Mouse (Mus musculus) kidney, adult 2 months (tissue): ENCODE data around the gene Tmem94. TPM values are rescaled to one million over a fixed set of nuclear protein-coding genes. Genes with fewer than 3 reads are reported as not detected.

Experiments
- DNase-seq: peaks from one replicate; pipeline ENCODE4 v3.0.0; 2021
- H3K27ac ChIP-seq: fragments of 200-500 bp; 2 replicates; pipeline ENCODE4 v1.5.1; 2012; ENCODE audit warnings: low read depth, low read length, control low read depth, inconsistent platforms; ENCODE audit not compliant: insufficient read depth
- H3K27me3 ChIP-seq: fragments of 200-500 bp; replicated peaks from 2 replicates; pipeline ENCODE4 v1.6.1; 2012; ENCODE audit warnings: mild to moderate bottlenecking, moderate library complexity, low read length, inconsistent platforms; ENCODE audit not compliant: control insufficient read depth, insufficient read depth
- H3K36me3 ChIP-seq: fragments of 200-500 bp; 2 replicates; pipeline ENCODE4 v1.6.1; 2012; ENCODE audit warnings: mild to moderate bottlenecking, moderate library complexity, low read length, inconsistent platforms; ENCODE audit not compliant: control insufficient read depth, insufficient read depth
- H3K4me1 ChIP-seq: fragments of 200-500 bp; 2 replicates; pipeline ENCODE4 v1.6.1; 2011; ENCODE audit warnings: low read length; ENCODE audit not compliant: control insufficient read depth, insufficient read depth
- H3K4me3 ChIP-seq: fragments of 200-500 bp; 2 replicates; pipeline ENCODE4 v1.5.1; 2011; ENCODE audit warnings: mild to moderate bottlenecking, low read depth, low read length, control low read depth; ENCODE audit not compliant: insufficient read depth
- CTCF ChIP-seq: fragments of 200-500 bp; conservative IDR thresholded peaks from 2 replicates; pipeline ENCODE4 v1.5.1; 2011; ENCODE audit warnings: low read depth, mild to moderate bottlenecking, control low read depth, low read length, moderate library complexity, mixed read lengths; ENCODE audit not compliant: insufficient read depth, insufficient read length
- POLR2A ChIP-seq: fragments of 200-500 bp; IDR thresholded peaks from one replicate; pipeline ENCODE4 v1.6.1; 2011; ENCODE audit warnings: low read depth, low read length, control low read depth
- WGBS: fragments of 180-500 bp; shearing (Covaris S2); methylation state at CpG from one replicate; pipeline ENCODE4 v1.1.7; 2018; 5-methylcytosine and 5-hydroxymethylcytosine counted together
- polyA plus RNA-seq: library from polyadenylated mRNA; depleted of rRNA; stranded (reverse); fragments of >200 nt; gene quantifications from 2 replicates; pipeline ENCODE4 v1.2.3, GENCODE M21; 2012

The Tmem94 gene
- polyA plus RNA-seq, 1 experiment = 77.1 TPM

DNA sequence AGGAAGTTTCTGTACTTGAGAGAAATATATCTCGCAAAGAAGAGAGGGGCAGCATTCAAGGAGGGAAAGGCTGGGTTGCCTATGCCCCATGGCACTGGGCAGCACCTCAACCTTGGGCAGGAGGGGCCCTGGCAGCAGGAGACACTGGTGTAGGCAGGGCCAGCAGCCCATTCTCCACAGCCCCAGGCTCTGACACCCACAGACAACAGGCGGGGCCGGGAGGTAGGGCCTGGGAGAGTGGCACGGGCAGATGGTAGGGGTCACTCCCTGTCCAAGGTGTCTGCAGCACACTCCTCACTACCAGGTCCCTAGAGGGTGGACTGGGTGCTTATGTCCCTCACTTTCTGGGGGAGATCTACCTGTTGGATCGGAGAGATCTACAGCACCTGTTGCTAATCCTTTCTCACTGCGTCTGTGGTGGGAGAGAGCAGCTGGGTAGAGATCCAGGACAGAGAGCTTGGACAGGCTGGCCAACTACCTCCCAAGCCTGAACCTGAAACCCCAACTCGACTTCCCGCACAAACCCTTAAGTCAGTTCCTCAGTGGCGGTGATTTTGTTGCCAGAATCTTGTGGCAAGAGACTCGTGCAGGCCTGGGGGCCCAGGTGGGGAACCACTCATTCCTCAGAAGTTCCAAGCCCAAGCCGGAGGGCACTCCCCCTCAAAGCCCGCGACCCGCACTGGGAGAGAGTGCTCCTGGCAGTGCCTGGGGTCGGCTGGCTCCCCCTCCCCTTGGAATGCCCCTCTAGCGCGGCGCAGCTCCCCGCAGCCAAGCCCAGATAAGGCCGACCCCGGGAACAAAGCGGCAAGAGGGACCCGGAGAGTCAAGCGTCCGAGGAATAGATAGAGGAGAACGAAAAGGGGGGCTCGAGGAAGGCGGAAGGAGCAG lies 47.5 kb downstream of the Tmem94 start:
- DNase-seq = peak; percentile 55
- Histone ChIP-seq H3K27me3 (no peaks in the 10 kb centered on the region), H3K4me1 (peaks cover 36% of the 10 kb centered on the region; the same call in 1 of the 2 replicates), H3K36me3 (peaks cover 1% of the 10 kb centered on the region; the same call in 1 of the 2 replicates), H3K27ac (peak overlapping the region; percentile 88), H3K4me3 (peak overlapping the region; percentile 81)
- peak; percentile 7 for TF ChIP-seq POLR2A
- TF ChIP-seq CTCF = no peak
- 1% methylated on average over 27 of the region's 28 CpGs for WGBS

DNA sequence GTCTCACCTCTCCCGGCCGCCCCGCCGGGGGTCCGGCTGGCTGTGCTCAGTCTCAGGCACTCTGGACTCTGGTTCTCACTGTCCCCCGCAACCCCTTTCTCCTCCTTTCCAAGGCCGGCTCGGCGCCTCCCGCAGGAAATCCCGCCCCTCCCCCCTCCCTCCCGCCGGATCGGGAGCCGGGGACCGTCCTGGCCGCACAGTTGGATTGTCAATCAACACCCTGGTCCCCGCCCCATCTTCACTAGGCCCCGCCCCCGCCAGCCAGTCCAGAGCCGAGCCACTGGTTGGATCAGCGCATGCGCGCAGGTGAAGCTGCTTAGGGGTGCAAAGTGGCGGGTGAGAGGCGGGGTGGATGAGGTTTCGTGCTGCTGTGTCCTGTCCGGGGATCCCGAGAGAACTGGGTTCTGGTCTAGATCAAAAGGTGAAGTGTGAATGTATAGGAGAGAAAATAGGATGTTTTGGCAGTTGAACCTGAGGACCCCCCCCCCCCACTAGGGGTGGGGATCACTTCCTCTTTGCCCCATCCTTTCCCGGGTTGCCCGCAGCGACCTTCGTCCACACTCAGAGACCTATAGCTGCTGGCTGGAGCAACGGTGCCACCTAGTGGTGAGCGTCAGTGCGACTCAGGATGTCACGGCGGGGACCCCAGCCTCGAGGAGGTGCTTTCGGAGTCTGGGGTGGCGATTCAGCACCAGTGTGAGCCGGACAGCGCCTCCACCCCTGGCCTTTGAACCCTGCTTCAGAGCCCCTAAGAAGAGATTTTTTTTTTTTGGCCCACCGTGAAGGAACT lies 48.5 kb downstream of the Tmem94 start, which contains the start of gene Caskin2:
Gene Caskin2 (minus strand): TSS at position 133 of the 790 bp plus-strand sequence.
- peak; percentile 86 for TF ChIP-seq POLR2A
- TF ChIP-seq CTCF = peak; percentile 95
- no peaks in the 10 kb centered on the region for H3K27me3 ChIP-seq
- WGBS = under 1% methylated on average over 42 of the region's 44 CpGs
- peaks cover 1% of the 10 kb centered on the region; the same call in 1 of the 2 replicates for H3K36me3 ChIP-seq
- peak within 1 kb of the TSS; percentile 87 for H3K4me3 ChIP-seq
- DNase-seq = peak; percentile 99
- H3K27ac ChIP-seq = peak within 1 kb of the TSS; percentile 88
- peaks cover 30% of the 10 kb centered on the region; the same call in 1 of the 2 replicates for H3K4me1 ChIP-seq

DNA sequence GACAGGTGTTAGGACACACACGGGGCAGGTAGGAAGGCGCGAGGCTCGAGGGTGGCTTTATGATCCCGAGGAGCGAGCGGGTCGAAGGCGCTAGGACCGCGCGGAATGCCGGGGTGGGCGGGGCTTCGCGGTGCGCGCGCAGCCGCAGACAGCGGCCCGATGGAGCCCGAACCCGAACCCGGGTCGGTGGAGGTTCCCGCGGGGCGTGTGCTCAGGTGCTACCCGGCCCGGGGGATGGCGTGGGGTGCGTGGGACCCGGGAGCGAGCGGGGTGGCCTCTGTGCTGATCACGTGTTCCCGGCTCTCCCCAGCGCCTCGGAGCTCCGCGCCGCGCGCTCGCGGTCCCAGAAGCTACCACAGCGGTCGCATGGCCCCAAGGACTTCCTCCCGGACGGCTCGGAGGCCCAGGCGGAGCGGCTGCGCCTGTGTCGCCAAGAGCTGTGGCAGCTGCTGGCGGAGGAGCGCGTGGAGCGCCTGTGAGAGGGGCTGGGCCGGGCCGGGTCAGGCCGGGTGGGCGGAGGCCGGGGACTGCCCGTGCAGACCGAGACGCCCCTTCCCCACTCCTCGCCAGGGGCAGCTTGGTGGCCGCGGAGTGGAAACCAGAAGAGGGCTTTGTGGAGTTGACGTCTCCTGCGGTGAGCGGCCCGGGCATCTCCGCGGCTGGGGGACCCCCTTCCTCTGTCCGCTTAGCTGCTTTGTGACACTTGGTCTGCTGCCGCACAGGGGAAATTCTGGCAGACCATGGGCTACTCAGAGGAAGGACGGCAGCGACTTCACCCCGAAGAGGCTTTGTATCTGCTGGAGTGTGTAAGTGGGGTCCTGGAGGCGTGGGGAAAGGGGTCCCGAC lies 49.6 kb downstream of the Tmem94 start, which contains the start of gene Tsen54:
Gene Tsen54 (plus strand): TSS at position 120 of the 846 bp plus-strand sequence.
- TF ChIP-seq POLR2A (no peak), CTCF (no peak)
- 1% methylated on average over 84 of the region's 84 CpGs for WGBS
- Histone ChIP-seq H3K4me1 (peaks cover 30% of the 10 kb centered on the region; the same call in 1 of the 2 replicates), H3K27me3 (no peaks in the 10 kb centered on the region), H3K4me3 (peak within 1 kb of the TSS; percentile 87), H3K36me3 (peaks cover 1% of the 10 kb centered on the region; the same call in 1 of the 2 replicates), H3K27ac (peak within 1 kb of the TSS; percentile 76)
- peak; percentile 93 for DNase-seq

DNA sequence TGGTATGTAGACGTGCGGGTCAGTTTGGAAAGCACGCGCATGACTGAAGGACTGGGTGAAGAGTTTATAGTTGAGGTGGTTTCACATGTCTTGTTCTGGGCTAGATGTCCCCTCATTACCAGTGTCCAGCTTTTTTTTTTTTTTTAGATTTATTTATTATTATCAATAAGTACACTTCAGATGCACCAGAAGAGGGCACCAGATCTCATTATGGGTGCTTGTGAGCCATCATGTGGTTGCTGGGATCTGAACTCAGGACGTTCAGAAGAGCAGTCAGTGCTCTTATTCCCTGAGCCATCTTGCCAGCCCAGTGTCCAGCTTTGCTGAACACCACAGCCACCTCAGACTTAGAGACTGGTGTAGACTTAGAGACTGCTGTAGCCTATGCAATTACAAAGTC lies 52.1 kb downstream of the Tmem94 start:
- DNase-seq = no peak
- no peaks in the 10 kb centered on the region for H3K36me3 ChIP-seq
- TF ChIP-seq POLR2A = no peak
- peak; percentile 27; the same call in 1 of the 2 replicates for TF ChIP-seq CTCF
- H3K4me3 ChIP-seq = no peak overlapping the region
- H3K27me3 ChIP-seq = no peaks in the 10 kb centered on the region
- WGBS = 83% methylated on average over 5 of the region's 5 CpGs
- no peak overlapping the region for H3K27ac ChIP-seq
- H3K4me1 ChIP-seq = peaks cover 14% of the 10 kb centered on the region; the same call in 1 of the 2 replicates

DNA sequence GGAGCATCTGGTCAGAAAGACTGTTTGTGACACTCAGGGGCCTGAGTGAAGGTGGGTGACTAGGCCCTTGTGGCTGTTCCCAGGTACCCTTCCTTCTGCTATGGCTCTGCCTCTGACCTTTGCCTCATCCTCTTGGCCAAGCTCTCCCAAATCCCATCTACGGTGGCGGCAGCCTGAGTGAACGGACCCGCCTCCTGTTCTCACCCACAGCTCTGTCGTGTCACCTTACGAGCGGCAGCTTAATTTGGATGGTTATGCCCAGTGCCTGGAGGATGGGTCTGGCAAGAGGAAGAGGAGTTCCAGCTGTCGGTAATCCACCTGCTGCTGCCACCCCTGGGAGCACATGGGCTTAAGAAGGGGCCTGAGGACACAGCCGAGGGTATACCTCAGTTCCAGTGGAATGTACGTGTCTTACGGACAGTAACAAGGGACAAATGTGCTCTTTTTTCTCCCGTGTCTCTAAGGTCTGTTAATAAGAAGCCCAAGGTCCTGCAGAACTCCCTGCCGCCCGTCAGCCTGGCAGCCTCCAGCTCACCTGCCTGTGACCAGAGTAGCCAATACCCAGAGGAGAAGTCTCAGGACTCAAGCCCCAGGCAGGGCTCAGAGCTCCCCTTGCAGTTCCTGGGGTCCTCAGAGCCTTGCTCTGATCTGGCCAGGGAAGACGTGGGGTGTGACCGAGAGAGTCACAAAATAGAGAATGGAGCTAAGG lies 54.8 kb downstream of the Tmem94 start:
- no peak overlapping the region; the same call in 1 of the 2 replicates for H3K27ac ChIP-seq

DNA sequence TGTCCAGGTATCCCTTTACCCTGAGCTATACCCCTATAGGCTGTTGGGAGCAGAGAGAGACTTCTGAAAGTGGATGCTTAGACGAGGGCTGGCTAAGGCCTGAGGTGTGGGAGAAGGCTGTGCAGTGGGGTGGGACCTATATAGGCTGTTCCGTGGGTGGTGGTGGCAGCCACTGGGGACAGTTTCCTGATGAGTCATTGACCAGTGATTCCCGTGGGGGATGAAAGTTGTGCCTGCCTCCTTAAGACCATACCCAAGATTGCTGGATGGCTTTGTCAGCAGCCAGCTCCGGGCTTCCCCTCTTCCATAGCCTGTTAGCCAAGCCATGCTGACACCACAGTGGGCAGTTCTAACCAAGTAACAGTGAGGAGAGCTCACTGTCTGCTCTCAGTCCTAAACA lies 55.8 kb downstream of the Tmem94 start:
- no peak overlapping the region for H3K4me3 ChIP-seq
- peaks cover 7% of the 10 kb centered on the region; the same call in 1 of the 2 replicates for H3K4me1 ChIP-seq
- no peaks in the 10 kb centered on the region for H3K36me3 ChIP-seq
- no peaks in the 10 kb centered on the region for H3K27me3 ChIP-seq
- 65% methylated on average over 4 of the region's 4 CpGs for WGBS
- TF ChIP-seq CTCF = no peak
- TF ChIP-seq POLR2A = no peak
- no peak for DNase-seq
- H3K27ac ChIP-seq = no peak overlapping the region

More for the DNA sequence above, 54.8 kb downstream of the Tmem94 start:
- peaks cover 6% of the 10 kb centered on the region; the same call in 1 of the 2 replicates for H3K4me1 ChIP-seq
- WGBS = 48% methylated on average over 16 of the region's 16 CpGs
- peak; percentile 60 for DNase-seq
- H3K27me3 ChIP-seq = no peaks in the 10 kb centered on the region
- H3K4me3 ChIP-seq = no peak overlapping the region
- H3K36me3 ChIP-seq = no peaks in the 10 kb centered on the region
- no peak for TF ChIP-seq POLR2A
- TF ChIP-seq CTCF = no peak
